Mouse (Mus musculus) CH12.LX (cell line): ENCODE data around the gene Klf3. TPM values are rescaled to one million over a fixed set of nuclear protein-coding genes. Genes with fewer than 3 reads are reported as not detected.

Experiments used
- DNase-seq: peaks from one replicate; pipeline ENCODE4 v3.0.0-alpha.2; 2013; ENCODE audit errors: extremely low read depth
- H3K27ac ChIP-seq: 2 replicates; pipeline ENCODE4 v1.5.1; 2012; ENCODE audit warnings: low read depth, mild to moderate bottlenecking, control low read depth, moderate library complexity; ENCODE audit not compliant: insufficient read depth
- H3K27me3 ChIP-seq: replicated peaks from 2 replicates; pipeline ENCODE3; 2012; ENCODE audit warnings: inconsistent platforms
- H3K36me3 ChIP-seq, 2 experiments: replicated peaks in 1 of 2; 2 replicates each; pipeline versions ENCODE3 to v1.6.1; 2012; ENCODE audit warnings: inconsistent platforms in 1 of 2, low read length in 1 of 2, mild to moderate bottlenecking in 1 of 2, mixed read lengths in 1 of 2, moderate library complexity in 1 of 2; ENCODE audit not compliant: control insufficient read depth in 1 of 2, insufficient read depth in 1 of 2
- H3K4me1 ChIP-seq, 2 experiments: 2 replicates each; pipeline ENCODE4 v1.6.1; 2012; ENCODE audit warnings: inconsistent platforms in 1 of 2, moderate library complexity in 1 of 2; ENCODE audit not compliant: insufficient read depth in 2 of 2, control insufficient read depth in 1 of 2
- H3K4me2 ChIP-seq: 2 replicates; pipeline ENCODE4 v1.6.1; 2012; ENCODE audit warnings: low read depth, mild to moderate bottlenecking, control low read depth; ENCODE audit not compliant: poor library complexity, insufficient read depth, severe bottlenecking
- H3K4me3 ChIP-seq, 3 experiments: fragments of 150-350 bp in 1 of 3; sonication (generic) in 1 of 3; replicated peaks in 1 of 3; 2 replicates each; pipeline versions ENCODE3 to v1.5.1; 2011 to 2012; ENCODE audit warnings: low read depth in 2 of 3, low read length in 2 of 3, mild to moderate bottlenecking in 2 of 3, moderate library complexity in 2 of 3, control low read depth in 1 of 3, improper control_type of control experiment in 1 of 3, inconsistent platforms in 1 of 3, mixed read lengths in 1 of 3; ENCODE audit not compliant: poor library complexity in 1 of 3
- H3K79me2 ChIP-seq: replicated peaks from 2 replicates; pipeline ENCODE4 v1.6.1; 2012; ENCODE audit warnings: mild to moderate bottlenecking, moderate library complexity; ENCODE audit not compliant: control insufficient read depth, poor library complexity, insufficient read depth, severe bottlenecking; ENCODE audit errors: extremely low read depth
- H3K9ac ChIP-seq: 2 replicates; pipeline ENCODE4 v1.6.1; 2012; ENCODE audit warnings: low read depth, mild to moderate bottlenecking, control low read depth, moderate library complexity; ENCODE audit not compliant: insufficient read depth
- H3K9me3 ChIP-seq: replicated peaks from 2 replicates; pipeline ENCODE3; 2012; ENCODE audit warnings: low read length, inconsistent platforms, mixed read lengths
- BHLHE40 ChIP-seq: IDR thresholded peaks from 2 replicates; pipeline ENCODE4 v1.6.1; 2011; ENCODE audit warnings: mild to moderate bottlenecking, low read depth, low read length, improper control_type of control experiment
- ELF1 ChIP-seq: IDR thresholded peaks from 2 replicates; pipeline ENCODE4 v1.6.1; 2014; ENCODE audit warnings: low read depth, mild to moderate bottlenecking, inconsistent platforms, low read length, improper control_type of control experiment
- ETS1 ChIP-seq: conservative IDR thresholded peaks from 2 replicates; pipeline ENCODE4 v1.6.1; 2012; ENCODE audit warnings: low read depth, mild to moderate bottlenecking, inconsistent platforms, low read length, improper control_type of control experiment, moderate library complexity
- GABPA ChIP-seq: IDR thresholded peaks from 2 replicates; pipeline ENCODE4 v1.6.1; 2012; ENCODE audit warnings: low read depth, low read length, improper control_type of control experiment, inconsistent platforms; ENCODE audit not compliant: insufficient replicate concordance
- JUN ChIP-seq: IDR thresholded peaks from 2 replicates; pipeline ENCODE4 v1.6.1; 2011; ENCODE audit warnings: low read depth, mild to moderate bottlenecking, low read length, improper control_type of control experiment, moderate library complexity; ENCODE audit not compliant: insufficient read depth
- JUND ChIP-seq: conservative IDR thresholded peaks from 2 replicates; pipeline ENCODE4 v1.6.1; 2011; ENCODE audit warnings: low read depth, low read length, improper control_type of control experiment
- MAFK ChIP-seq: IDR thresholded peaks from 2 replicates; pipeline ENCODE4 v1.6.1; 2011; ENCODE audit warnings: low read length, improper control_type of control experiment; ENCODE audit not compliant: insufficient replicate concordance
- MAX ChIP-seq: IDR thresholded peaks from 2 replicates; pipeline ENCODE4 v1.6.1; 2011; ENCODE audit warnings: low read length, improper control_type of control experiment
- MAZ ChIP-seq: IDR thresholded peaks from 2 replicates; pipeline ENCODE4 v1.6.1; 2012; ENCODE audit warnings: low read depth, mild to moderate bottlenecking, inconsistent platforms, low read length, improper control_type of control experiment, moderate library complexity
- MEF2A ChIP-seq: IDR thresholded peaks from 2 replicates; pipeline ENCODE4 v1.6.1; 2014; ENCODE audit warnings: low read depth, mild to moderate bottlenecking, inconsistent platforms, low read length, improper control_type of control experiment, borderline replicate concordance
- MXI1 ChIP-seq: IDR thresholded peaks from 2 replicates; pipeline ENCODE4 v1.6.1; 2011; ENCODE audit warnings: mild to moderate bottlenecking, low read depth, low read length, improper control_type of control experiment
- MYC ChIP-seq: IDR thresholded peaks from 2 replicates; pipeline ENCODE4 v1.6.1; 2011; ENCODE audit warnings: low read depth, mild to moderate bottlenecking, improper control_type of control experiment, low read length
- NELFE ChIP-seq: IDR thresholded peaks from 2 replicates; pipeline ENCODE4 v1.6.1; 2011; ENCODE audit warnings: low read depth, low read length, improper control_type of control experiment
- NRF1 ChIP-seq: IDR thresholded peaks from 2 replicates; pipeline ENCODE4 v1.6.1; 2014; ENCODE audit warnings: low read depth, mild to moderate bottlenecking, inconsistent platforms, low read length, improper control_type of control experiment, moderate library complexity
- PAX5 ChIP-seq: IDR thresholded peaks from 2 replicates; pipeline ENCODE4 v1.6.1; 2012; ENCODE audit warnings: low read length, inconsistent platforms, mixed read lengths
- POLR2A ChIP-seq: IDR thresholded peaks from 2 replicates; pipeline ENCODE4 v1.6.1; 2011; ENCODE audit warnings: low read depth, mild to moderate bottlenecking, improper control_type of control experiment, low read length
- POLR2AphosphoS2 ChIP-seq: IDR thresholded peaks from 2 replicates; pipeline ENCODE4 v1.6.1; 2011; ENCODE audit warnings: low read depth, low read length, improper control_type of control experiment
- TBP ChIP-seq: conservative IDR thresholded peaks from 2 replicates; pipeline ENCODE4 v1.6.1; 2011; ENCODE audit warnings: low read depth, low read length, improper control_type of control experiment
- ZC3H11A ChIP-seq: IDR thresholded peaks from 2 replicates; pipeline ENCODE4 v1.6.1; 2012; ENCODE audit warnings: low read depth, mild to moderate bottlenecking, inconsistent platforms, low read length, improper control_type of control experiment
- ZKSCAN1 ChIP-seq: IDR thresholded peaks from 2 replicates; pipeline ENCODE4 v1.6.1; 2012; ENCODE audit warnings: low read depth, inconsistent platforms, low read length, improper control_type of control experiment, borderline replicate concordance
- ZNF384 ChIP-seq: IDR thresholded peaks from 2 replicates; pipeline ENCODE4 v1.6.1; 2012; ENCODE audit warnings: low read depth, low read length, improper control_type of control experiment, inconsistent platforms
- dilution Hi-C: fragments of 300-500 bp; cut with MboI; formaldehyde crosslinking; loops from 2 replicates; pipeline ENCODE4 v1.14.3; 2020; ENCODE audit warnings: low sequenced_read_pairs; ENCODE audit not compliant: extremely low pct_unique_long_range_greater_than_20kb, extremely low pct_ligation_motif_present
- in situ Hi-C: fragments of 300-500 bp; cut with MboI; formaldehyde crosslinking; loops from 3 replicates; pipeline ENCODE4 v1.14.3; 2019; ENCODE audit warnings: low sequenced_read_pairs, low pct_ligation_motif_present, low pct_unique_long_range_greater_than_20kb, mixed read lengths
- polyA plus RNA-seq: library from polyadenylated mRNA; unstranded; fragments of >175 nt; gene quantifications from 2 replicates; pipeline ENCODE4 v1.2.1, GENCODE M21; 2012; ENCODE audit warnings: low read depth; ENCODE audit not compliant: insufficient read length
- total RNA-seq, 2 experiments: library from RNA; depleted of rRNA; stranded (reverse); fragments of 300-350 nt in 1 of 2; fragments of >200 nt in 1 of 2; gene quantifications; 2 replicates each; pipeline ENCODE4 v1.2.3; 2012 to 2014

The Klf3 gene
- total and polyA plus RNA-seq, 3 experiments: 0.40 to 4.4 (median 0.64) TPM

DNA sequence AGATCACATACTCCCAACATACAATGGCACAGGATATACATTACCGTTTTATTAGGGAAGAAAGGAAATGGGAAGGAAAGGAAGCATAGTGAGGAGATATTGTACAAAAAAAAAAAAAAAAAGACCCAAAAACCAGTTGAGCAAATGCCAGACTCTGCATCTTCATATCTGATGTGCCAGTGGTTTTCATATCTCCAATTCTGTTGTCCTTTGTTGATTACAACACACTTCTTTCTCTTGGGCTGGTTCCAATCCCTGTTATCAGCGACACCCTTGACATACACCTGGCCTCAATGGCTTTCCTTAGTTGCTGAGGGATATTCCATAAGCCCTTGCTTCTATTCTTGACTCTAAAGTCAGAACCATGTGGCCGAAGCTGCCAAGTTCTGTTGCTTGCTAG is 41.4 kb downstream of the Klf3 start:
- in situ Hi-C loops: no loop called here

GRCm38 (mm10) chr5:64847305-64847704 is 44.1 kb downstream of the Klf3 start:
- dilution Hi-C loops (no loop called here), in situ Hi-C loops (no loop called here)
- Histone ChIP-seq H3K9ac (no peak overlapping the region), H3K27me3 (no peaks in the 10 kb centered on the region), H3K79me2 (no peaks in the 10 kb centered on the region), H3K27ac (no peak overlapping the region), H3K4me2 (no peak overlapping the region), H3K4me3 (no peak overlapping the region), H3K4me1 (no peaks in the 10 kb centered on the region), H3K36me3 (no peaks in the 10 kb centered on the region), H3K9me3 (peaks cover 11% of the 10 kb centered on the region)
- DNase-seq: no peak
- TF ChIP-seq ELF1 (no peak), ETS1 (no peak)

More for the DNA sequence above, 41.4 kb downstream of the Klf3 start:
- Histone ChIP-seq H3K9me3 (peaks cover 13% of the 10 kb centered on the region), H3K79me2 (no peaks in the 10 kb centered on the region), H3K27ac (no peak overlapping the region), H3K4me3 (no peak overlapping the region), H3K4me1 (no peaks in the 10 kb centered on the region), H3K9ac (no peak overlapping the region), H3K36me3 (no peaks in the 10 kb centered on the region), H3K4me2 (no peak overlapping the region), H3K27me3 (no peaks in the 10 kb centered on the region)
- DNase-seq: no peak
- TF ChIP-seq ELF1: no peak
- TF ChIP-seq GABPA: no peak
- TF ChIP-seq NRF1: no peak
- no peak for TF ChIP-seq ZNF384
- no peak for TF ChIP-seq BHLHE40
- TF ChIP-seq MAZ: no peak
- TF ChIP-seq MXI1: no peak
- TF ChIP-seq PAX5: no peak
- TF ChIP-seq MAFK: no peak
- TF ChIP-seq MYC: no peak
- no peak for TF ChIP-seq POLR2AphosphoS2
- TF ChIP-seq POLR2A: no peak
- no peak for TF ChIP-seq MEF2A
- no peak for TF ChIP-seq JUND
- no peak for TF ChIP-seq TBP
- TF ChIP-seq ZC3H11A: no peak
- TF ChIP-seq MAX: no peak
- no peak for TF ChIP-seq JUN
- TF ChIP-seq NELFE: no peak
- TF ChIP-seq ZKSCAN1: no peak
- dilution Hi-C loops: no loop called here
